Mouse (Mus musculus) liver, embryonic 14.5 days (tissue): ENCODE data around the gene Aip.

Experiments used
- CTCF ChIP-seq: IDR thresholded peaks from 2 replicates; pipeline ENCODE4 v1.5.1; 2016; ENCODE audit warnings: antibody characterized with exemption, low read depth, control low read depth
- EP300 ChIP-seq: IDR thresholded peaks from 2 replicates; pipeline ENCODE4 v1.6.1; 2016; ENCODE audit warnings: antibody characterized with exemption, low read depth

DNA sequence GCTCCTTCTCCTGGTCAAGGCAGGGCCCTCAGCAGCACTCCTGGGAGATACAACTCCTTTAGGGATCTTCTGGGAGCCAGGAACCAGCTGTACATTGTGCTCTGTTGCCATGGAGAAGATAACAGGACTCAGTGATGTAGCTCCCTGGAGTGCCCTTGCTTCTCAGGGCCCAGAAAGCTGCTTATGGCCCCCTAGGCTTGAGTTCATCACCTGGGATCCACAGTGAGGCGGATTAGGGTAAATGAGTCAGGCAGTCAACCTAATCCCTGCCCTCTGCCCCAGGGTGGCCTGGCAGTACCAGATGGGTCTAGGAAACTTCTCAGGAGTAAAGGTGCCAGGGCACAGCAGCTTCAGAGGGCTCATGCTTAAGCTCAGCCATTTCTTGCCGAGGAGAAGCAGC lies 13.8 kb upstream of the Aip start, which contains the start of gene Gpr152:
- TF ChIP-seq CTCF: no peak
- TF ChIP-seq EP300: no peak
